Mouse (Mus musculus) bone marrow, adult 2 months (tissue): ENCODE data around the gene Tcp10a.
"Not testable (repeated sequence)": the region's sequence is repeated elsewhere in the genome, so short reads cannot be mapped to it uniquely, and the experiment has no call there.

ENCODE experiments used
- CTCF ChIP-seq: fragments of 200-500 bp; IDR thresholded peaks from 2 replicates; pipeline ENCODE4 v1.5.1; 2011; ENCODE audit warnings: low read length, control low read depth; ENCODE audit not compliant: control insufficient read depth, insufficient read depth
- POLR2A ChIP-seq: fragments of 200-500 bp; IDR thresholded peaks from 2 replicates; pipeline ENCODE4 v1.6.1; 2011; ENCODE audit warnings: low read depth, mild to moderate bottlenecking, control low read depth, low read length, borderline replicate concordance; ENCODE audit not compliant: control insufficient read depth

- TF ChIP-seq POLR2A, CTCF: not testable (repeated sequence)
These were observed 53.5 kb downstream of the Tcp10a start for GRCm38 (mm10) chr17:7377907-7378306.
